Mouse (Mus musculus) A20 (cell line): ENCODE measurements at regions not wholly inside any gene's neighbourhood (a gene's known extent, or its start where the extent isn't known, plus 50 kb on each side); places are given as distances from the start of the nearest gene placed in this dataset.

Experiments used
- DNase-seq: peaks from one replicate; pipeline ENCODE4 v3.0.0-alpha.2; 2011; ENCODE audit warnings: low read depth, low spot score

- DNase-seq = no peak
Observed at GRCm38 (mm10) chr15:21836110-21836509, 712.7 kb upstream of the Cdh18 start.

GRCm38 (mm10) chr15:21858540-21858939 is 690.3 kb upstream of the Cdh18 start:
- DNase-seq = no peak

- peak; percentile 30 for DNase-seq
Observed at GRCm38 (mm10) chr15:21885181-21885580, 663.6 kb upstream of the Cdh18 start.
